Mouse (Mus musculus) MEL (cell line): ENCODE data around the gene Zfp951.
"Not testable (repeated sequence)": the region's sequence is repeated elsewhere in the genome, so short reads cannot be mapped to it uniquely, and the experiment has no call there.

ENCODE experiments used
- CTCF ChIP-seq, 3 experiments: IDR thresholded peaks in 2 of 3; conservative IDR thresholded peaks in 1 of 3; 2 replicates each; pipeline ENCODE4 v1.5.1; 2011 to 2012; ENCODE audit warnings: low read length in 3 of 3, low read depth in 2 of 3, mild to moderate bottlenecking in 2 of 3, improper control_type of control experiment in 1 of 3, inconsistent platforms in 1 of 3, mixed read lengths in 1 of 3, moderate library complexity in 1 of 3; ENCODE audit not compliant: control insufficient read depth in 1 of 3, insufficient read depth in 1 of 3, poor library complexity in 1 of 3, severe bottlenecking in 1 of 3
- EP300 ChIP-seq, 2 experiments: IDR thresholded peaks; 2 replicates each; pipeline ENCODE4 v1.6.1; 2011; ENCODE audit warnings: improper control_type of control experiment in 2 of 2, low read length in 2 of 2, low read depth in 1 of 2, mild to moderate bottlenecking in 1 of 2
- ETS1 ChIP-seq: IDR thresholded peaks from 2 replicates; pipeline ENCODE4 v1.6.1; 2012; ENCODE audit warnings: low read depth, mild to moderate bottlenecking, inconsistent platforms, low read length, improper control_type of control experiment, moderate library complexity
- MAX ChIP-seq: IDR thresholded peaks from 2 replicates; pipeline ENCODE4 v1.6.1; 2011; ENCODE audit warnings: low read length, improper control_type of control experiment
- MYC ChIP-seq: IDR thresholded peaks from 2 replicates; pipeline ENCODE4 v1.6.1; 2011; ENCODE audit warnings: low read depth, mild to moderate bottlenecking, low read length, improper control_type of control experiment, moderate library complexity
- POLR2AphosphoS2 ChIP-seq: IDR thresholded peaks from 2 replicates; pipeline ENCODE4 v1.6.1; 2011; ENCODE audit warnings: low read length, improper control_type of control experiment
- POLR2AphosphoS5 ChIP-seq: IDR thresholded peaks from 2 replicates; pipeline ENCODE4 v1.6.1; 2012; ENCODE audit warnings: low read depth, borderline replicate concordance, mild to moderate bottlenecking, inconsistent platforms, low read length, moderate library complexity, mixed read lengths
- RAD21 ChIP-seq: IDR thresholded peaks from 2 replicates; pipeline ENCODE4 v1.6.1; 2011; ENCODE audit warnings: mild to moderate bottlenecking, low read depth, low read length, improper control_type of control experiment
- SIN3A ChIP-seq: IDR thresholded peaks from 2 replicates; pipeline ENCODE4 v1.6.1; 2012; ENCODE audit warnings: low read length, improper control_type of control experiment, inconsistent platforms
- ZNF384 ChIP-seq: IDR thresholded peaks from 2 replicates; pipeline ENCODE4 v1.6.1; 2012; ENCODE audit warnings: low read depth, mild to moderate bottlenecking, inconsistent platforms, low read length, improper control_type of control experiment

- TF ChIP-seq POLR2AphosphoS5; POLR2AphosphoS2; MAX; EP300 (IDR thresholded peaks at IDR 0.05; ENCODE audit: low read depth in 1 of 2, low read length in 2 of 2); SIN3A; ZNF384; CTCF (IDR thresholded peaks at IDR 0.05 in 2 of 3, conservative IDR thresholded peaks at IDR 0.05 in 1 of 3; ENCODE audit: control insufficient read depth in 1 of 3, insufficient read depth in 1 of 3, low read depth in 2 of 3, low read length in 3 of 3, poor library complexity in 1 of 3, severe bottlenecking in 1 of 3); ETS1; MYC; RAD21: not testable (repeated sequence)
These were observed 5.3 kb downstream of the Zfp951 start for GRCm38 (mm10) chr5:104854546-104854945.
